Mouse (Mus musculus): ENCODE measurements around the gene Samm50.

The Samm50 gene

GRCm38 (mm10) chr15:84211564-84211963 lies 19.5 kb downstream of the Samm50 start:
- no peak for DNase-seq (ENCODE audit: low spot score)

- peak; percentile 42 for DNase-seq (ENCODE audit: low spot score)
These were observed 20.2 kb downstream of the Samm50 start for GRCm38 (mm10) chr15:84212031-84212755.

GRCm38 (mm10) chr15:84212756-84213105 lies 20.7 kb downstream of the Samm50 start:
- DNase-seq (ENCODE audit: low spot score), result no peak

DNA sequence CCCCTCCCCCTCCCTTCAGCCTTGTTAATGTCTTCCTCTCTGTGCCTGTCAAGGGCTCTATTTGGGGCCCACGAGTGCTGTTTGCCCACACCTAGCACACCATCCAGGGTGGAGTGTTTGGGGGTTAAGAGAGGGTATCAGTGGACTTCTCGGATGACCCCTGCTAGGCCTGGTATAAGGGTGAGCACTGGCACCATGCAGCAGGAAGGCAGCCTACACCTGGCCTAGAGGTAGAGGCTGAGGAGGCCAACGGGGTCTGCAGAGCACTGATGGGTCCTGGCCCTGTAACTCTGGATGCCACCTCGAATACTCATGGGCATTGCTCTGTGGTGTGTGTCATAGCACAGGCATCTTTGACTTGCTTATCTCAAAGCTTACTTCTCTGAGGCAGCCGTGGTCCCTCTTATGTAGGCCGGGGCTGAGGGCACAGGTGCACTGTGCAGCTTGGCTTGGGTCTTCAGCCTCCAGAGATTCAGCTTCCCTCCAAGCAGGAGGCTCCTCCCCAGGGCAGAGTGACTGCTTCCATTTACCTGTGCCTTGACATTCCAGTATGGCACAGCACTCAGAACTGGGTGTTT lies 21.2 kb downstream of the Samm50 start:
- DNase-seq (ENCODE audit: low spot score), result no peak

DNA sequence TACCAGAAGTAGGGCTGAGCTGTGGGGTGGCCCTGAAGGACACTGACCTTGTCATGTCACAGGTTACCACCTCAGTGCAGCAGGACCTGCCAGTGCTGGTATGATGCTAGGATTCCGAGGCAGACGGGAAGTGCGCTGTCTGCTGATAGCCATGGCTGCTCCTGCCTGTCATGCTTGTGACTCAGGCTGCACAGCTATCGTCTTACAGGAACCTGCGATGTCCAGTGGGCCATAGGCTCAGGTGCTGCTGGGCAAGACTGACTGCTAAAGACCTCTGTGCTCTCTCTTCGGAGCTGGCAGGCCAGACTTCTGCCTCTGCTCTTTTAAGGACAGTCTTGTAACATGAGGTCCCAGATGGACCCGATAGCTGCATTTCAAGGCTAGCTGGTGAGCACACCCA lies 22.4 kb downstream of the Samm50 start:
- no peak for DNase-seq (ENCODE audit: low spot score)

- no peak for DNase-seq (ENCODE audit: low spot score)
These were observed 23.2 kb downstream of the Samm50 start for GRCm38 (mm10) chr15:84215273-84215672.

DNA sequence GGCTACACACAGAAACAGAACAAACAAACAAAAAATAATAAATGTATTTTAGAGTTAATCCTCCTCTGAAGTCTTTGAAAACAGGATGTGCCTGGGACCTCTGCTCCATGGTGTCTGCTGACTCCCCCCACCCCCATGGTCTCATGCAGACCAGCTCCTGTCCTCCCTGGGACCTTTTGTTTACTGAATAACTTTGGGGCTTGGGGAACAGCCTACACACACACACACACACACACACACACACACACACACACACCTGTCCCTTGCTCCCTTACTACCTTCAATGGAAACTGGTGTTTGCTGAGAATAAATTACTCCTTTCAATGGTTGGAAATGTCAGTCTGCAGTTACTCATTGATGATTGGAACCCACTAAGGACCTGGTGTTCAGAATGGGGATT lies 24.0 kb downstream of the Samm50 start:
- no peak for DNase-seq (ENCODE audit: low spot score)

DNA sequence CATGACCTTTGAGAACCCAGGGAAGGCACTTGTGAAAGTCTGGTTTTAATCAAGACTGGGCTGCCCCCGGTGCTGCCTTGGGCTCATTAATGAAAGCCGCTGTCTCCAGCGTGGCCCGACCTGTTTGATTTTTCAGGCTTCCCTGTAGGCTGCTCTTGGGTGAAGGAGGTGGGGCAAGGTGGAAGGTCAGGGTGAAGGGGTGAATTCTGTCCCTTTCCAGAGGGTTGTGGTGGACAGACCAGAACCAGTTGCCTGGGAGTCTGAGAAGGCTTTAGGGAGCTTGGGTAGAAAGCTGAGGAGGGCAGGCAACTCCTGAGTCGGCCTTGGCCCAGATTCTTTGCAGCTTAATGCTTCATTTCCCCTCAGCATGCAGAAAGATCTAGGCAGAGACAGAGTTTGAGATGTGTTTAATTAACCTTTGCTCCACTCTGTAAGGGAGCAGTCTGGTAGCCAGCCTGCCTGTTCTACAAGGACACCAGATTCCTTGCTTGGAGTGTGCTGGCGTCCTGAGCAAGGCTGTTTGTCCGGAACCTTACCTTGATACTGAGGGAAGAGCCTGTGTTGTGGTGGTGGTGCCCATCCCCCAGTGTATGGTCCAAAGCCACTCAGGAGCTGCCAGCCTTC lies 24.5 kb downstream of the Samm50 start:
- no peak for DNase-seq (ENCODE audit: low spot score)

DNA sequence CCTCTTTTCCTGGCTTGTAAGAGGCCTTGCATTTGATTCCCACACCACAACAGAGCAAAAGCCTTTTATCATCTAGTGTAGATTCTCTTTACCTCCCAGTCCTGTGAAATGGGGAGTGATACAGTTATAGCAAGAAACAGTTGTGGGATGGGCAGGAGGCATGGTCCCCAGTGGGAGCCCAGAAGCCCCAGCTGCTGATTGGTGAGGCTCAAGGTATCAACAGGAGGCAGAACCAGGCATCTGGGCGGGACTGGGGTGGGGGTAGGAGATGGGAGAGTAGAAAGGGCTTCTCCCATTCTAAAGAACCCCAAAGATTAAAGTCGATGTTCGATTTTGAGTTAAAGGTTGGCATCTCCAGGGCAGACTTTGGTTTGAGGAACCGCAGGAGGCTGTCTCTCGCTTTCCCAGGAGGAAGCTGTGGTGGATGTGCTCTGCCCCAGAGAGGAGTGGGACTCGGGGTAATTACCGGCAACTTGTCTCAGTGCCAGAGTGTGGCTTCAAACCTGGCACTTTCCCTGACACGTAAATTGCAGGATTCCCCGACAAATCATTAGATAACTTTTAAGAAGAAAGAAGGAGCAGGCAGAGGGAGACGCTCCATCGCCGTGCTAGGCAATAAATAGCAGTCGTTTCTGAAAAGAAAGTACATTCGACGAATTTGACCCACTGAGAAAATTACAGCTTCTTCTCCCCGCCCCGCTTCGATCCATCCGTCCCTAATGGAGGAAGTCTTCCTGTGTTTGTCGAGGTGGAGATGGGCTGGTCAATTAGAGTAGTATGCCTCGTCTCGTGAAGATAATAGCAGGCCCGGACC lies 26.1 kb downstream of the Samm50 start:
- DNase-seq (ENCODE audit: low spot score), result no peak

- DNase-seq (ENCODE audit: low spot score), result no peak
These were observed 26.8 kb downstream of the Samm50 start for GRCm38 (mm10) chr15:84218783-84219271.

DNA sequence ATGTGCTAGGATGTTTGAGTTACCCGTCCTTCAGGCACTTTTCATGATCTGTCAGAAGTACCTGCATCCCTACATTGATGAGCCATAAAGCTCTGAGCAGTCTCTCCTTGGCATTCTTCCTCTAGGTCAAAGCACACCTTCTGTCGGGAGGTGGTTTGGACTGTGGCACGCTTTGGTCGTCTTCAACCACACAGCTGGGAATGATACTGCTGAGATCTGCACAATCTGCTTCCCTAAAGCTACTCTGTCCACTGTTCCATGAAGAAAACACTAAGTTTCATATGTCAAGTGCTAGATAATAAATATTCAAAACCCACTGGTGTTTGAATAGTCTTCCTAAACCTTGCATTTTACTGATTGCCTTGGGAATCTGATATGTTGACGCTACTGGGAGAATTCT lies 29.5 kb downstream of the Samm50 start:
- DNase-seq (ENCODE audit: low spot score), result no peak

- DNase-seq (ENCODE audit: low spot score), result no peak
These were observed 31.4 kb downstream of the Samm50 start for GRCm38 (mm10) chr15:84223423-84223822.

DNA sequence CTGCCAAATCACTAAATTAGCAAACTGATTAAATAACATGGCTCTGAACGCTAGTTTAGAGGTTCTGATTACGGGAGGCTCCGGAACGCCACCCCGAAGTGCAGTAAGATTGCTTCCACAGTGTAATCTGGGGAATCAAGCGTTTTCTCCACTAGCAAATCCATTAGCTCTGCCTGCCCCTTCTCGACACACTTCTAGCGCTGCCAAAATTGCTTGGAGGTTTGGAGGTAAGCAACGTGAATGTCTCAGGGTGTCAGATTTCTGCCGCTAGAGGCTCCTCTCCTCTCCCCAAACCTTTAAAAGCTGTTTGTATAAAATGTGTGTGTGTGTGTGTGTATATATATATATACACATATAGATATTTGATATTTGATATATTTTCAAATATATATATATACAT lies 32.7 kb downstream of the Samm50 start:
- DNase-seq (ENCODE audit: low spot score), result no peak

DNA sequence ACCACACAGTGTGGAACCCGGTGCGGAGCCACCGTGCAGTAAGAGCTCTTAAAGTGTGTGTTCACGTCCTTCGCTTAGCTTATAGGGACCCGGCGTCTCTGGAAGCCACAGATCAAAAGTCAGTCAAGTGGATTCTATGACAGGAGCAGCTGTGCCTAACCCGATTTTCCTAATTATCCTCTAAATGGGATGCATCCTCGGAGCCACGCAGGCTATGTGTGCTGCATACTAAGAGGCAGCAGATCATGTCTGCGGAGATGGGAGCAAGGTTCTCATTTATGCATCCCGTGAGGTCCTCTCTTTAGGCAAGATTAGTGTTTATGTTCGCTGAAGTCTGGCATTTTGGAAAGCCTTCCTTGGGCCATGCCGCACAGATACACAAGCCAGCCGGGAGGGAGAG lies 34.9 kb downstream of the Samm50 start:
- no peak for DNase-seq (ENCODE audit: low spot score)

DNA sequence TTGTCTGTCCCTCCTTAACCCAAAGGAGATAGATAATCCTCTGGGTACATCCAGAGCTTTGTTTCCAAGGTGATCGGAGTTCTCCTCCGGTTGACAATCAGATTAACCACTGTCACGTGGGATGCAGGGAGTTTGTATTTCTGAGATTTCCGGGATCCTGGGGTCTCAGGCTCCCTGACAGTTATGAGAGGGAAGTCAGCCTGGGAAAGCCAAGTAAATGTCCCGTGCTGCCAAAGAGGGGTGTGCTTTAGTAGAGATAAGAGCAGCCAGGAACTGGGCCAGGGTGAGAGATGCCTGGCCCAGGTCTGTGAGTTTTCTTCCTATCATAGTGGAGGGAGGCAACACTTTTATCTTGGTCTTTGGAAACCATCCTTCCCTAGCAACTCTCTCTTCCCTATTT lies 38.6 kb downstream of the Samm50 start:
- no peak for DNase-seq (ENCODE audit: low spot score)

DNA sequence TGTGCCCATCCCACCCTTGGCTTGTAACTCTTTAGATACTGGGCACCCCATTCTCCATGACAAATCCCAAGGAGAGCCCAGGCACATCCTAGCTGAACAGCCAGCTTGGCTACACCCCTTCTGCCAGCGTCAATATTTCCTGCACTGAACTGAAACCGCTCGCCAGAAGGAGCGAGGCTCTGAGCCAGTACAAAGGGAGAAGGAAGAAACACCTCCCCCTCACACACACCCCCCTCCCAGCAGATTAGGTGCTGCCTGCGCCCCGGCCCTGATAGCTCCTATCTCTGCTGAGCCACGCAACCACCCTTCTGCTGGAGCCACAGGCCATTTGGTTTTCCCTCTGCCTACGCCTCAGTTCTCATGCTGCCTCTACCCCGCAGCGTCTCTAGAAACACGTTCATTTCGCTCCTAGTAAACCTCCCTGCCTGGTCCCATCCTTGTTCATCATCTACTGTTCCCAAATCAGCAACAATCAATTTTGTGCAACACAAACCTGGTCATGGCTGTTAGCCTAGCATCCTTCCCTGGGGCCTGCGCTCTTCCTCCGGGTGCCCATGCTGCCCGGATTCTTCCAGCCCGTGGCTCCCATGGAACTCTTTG lies 39.2 kb downstream of the Samm50 start:
- no peak for DNase-seq (ENCODE audit: low spot score)

- no peak for DNase-seq (ENCODE audit: low spot score)
These were observed 39.9 kb downstream of the Samm50 start, which contains the start of gene Parvb for GRCm38 (mm10) chr15:84231721-84232561. Parvb (plus strand) TSS chr15:84232043.

DNA sequence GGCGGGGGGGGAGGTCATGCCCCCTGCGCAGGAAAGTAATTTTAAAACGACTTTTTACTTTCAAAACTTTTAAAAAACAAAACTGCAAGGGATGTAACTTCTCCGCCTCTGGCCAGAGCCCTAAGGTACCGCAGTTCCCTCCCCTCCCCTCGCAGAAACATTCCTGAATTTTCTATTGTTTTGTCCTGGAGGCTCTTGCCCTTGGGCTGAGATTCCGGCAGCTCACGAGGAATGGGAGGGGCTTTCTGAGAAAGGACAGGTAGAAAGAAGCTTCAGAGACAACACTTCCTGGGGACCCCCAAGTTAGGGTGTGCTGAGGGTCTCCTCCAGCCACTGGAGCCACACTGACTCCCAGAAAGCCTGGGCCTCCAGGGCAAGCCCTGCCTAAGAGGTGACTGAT lies 40.6 kb downstream of the Samm50 start:
- DNase-seq (ENCODE audit: low spot score), result no peak

DNA sequence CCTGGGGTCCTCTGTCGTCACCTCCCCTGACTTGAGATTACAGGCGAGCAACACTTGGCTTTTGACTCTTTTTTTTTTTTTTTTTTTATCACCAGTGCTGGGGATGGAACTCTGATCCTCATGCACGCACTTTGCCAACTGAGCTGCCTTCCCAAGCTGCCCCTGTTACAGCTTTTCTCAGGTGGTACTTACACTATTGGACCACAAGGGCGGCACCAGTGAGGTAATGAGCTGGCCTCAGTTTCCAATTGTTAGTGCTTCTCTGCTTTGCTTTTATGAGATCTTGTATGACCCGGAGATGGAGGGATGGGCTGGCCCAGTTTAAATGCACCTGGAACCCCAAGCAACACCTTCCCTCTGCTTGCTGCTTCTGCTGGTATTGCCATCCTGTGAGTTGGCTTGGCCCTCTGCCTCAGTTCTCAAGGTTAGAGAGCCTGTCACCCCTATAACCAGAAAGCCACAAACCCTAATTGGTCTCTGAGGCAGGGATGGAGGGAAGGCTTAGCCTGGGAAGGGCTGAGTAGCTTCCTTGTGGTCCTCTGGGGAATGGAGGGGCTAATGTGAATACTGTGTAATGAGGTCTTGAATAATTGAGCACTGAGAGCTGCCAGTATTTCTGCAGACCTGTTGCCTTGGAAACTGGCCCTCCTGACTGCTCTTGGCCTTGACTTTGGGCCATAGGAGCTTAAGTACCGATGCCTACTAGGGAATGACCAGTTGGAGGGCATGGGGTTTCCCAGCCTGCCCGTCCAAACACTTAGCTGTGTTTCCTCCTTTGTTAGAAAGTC lies 42.9 kb downstream of the Samm50 start:
- no peak for DNase-seq (ENCODE audit: low spot score)

DNA sequence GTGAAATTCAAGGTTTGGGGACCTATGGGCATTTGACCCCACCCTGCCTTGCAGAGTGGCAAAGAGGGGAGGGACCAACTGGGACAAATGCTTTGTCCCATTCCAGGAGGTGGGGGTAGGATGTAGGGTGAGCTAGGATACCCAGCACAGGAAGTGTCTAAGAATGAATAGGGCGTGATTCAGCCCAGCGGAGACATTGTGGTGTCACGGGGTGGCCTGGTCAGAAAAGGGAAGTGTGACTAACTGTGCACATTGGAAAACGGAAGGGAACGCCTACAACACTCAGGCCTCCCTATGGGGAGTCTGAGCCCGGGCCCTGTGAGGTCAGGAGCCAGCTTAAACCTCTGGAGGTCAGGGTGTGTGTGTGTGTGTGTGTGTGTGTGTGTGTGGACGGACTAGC lies 43.6 kb downstream of the Samm50 start:
- no peak for DNase-seq (ENCODE audit: low spot score)
